Mouse (Mus musculus) naive thymus-derived CD4-positive, alpha-beta T cell, adult 2 months (primary cell): ENCODE results near the gene Spint1.

Experiments
- DNase-seq: peaks from one replicate; pipeline ENCODE4 v3.0.0-alpha.2; 2011; ENCODE audit warnings: low read depth

Gene Spint1

DNA sequence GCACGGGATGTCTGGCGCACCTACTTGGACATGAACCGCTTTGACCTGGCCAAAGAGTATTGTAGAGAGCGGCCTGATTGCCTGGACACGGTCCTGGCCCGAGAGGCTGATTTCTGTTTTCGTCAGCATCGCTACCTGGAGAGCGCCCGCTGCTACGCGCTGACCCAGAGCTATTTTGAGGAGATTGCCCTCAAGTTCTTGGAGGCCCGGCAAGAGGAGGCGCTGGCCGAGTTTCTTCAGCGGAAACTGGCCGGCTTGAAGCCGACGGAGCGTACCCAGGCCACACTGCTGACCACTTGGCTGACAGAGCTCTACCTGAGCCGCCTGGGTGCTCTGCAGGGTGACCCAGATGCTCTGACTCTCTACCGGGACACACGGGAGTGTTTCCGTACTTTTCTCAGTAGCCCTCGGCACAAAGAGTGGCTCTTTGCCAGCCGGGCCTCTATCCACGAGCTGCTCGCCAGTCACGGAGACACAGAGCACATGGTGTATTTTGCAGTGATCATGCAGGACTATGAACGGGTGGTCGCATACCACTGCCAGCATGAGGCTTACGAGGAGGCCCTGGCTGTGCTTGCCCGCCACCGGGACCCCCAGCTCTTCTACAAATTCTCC, 56.7 kb downstream of the Spint1 start:
- DNase-seq, result no peak

DNA sequence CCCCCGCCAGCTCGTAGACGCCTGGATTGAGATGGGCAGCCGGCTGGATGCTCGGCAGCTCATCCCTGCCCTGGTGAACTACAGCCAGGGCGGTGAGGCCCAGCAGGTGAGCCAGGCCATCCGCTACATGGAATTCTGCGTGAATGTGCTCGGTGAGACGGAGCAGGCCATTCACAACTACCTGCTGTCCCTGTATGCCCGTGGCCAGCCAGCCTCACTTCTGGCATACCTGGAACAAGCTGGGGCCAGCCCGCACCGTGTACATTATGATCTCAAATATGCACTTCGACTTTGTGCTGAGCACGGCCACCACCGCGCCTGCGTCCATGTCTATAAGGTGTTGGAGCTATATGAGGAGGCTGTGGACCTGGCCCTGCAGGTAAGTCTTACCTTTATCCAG, 57.2 kb downstream of the Spint1 start:
- no peak for DNase-seq

DNA sequence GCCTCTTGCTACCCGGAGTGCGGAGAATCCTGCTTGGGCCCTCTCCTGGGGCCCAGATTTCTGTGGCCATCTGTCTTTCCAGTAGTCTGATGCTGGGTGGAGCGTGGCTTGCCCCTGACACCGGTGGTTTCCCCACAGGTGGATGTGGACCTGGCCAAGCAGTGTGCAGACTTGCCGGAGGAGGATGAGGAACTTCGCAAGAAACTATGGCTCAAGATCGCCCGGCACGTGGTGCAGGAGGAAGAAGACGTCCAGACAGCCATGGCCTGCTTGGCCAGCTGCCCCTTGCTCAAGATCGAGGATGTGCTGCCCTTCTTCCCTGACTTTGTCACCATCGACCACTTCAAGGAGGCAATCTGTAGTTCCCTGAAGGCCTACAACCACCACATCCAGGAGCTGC, 59.6 kb downstream of the Spint1 start:
- DNase-seq, result no peak

DNA sequence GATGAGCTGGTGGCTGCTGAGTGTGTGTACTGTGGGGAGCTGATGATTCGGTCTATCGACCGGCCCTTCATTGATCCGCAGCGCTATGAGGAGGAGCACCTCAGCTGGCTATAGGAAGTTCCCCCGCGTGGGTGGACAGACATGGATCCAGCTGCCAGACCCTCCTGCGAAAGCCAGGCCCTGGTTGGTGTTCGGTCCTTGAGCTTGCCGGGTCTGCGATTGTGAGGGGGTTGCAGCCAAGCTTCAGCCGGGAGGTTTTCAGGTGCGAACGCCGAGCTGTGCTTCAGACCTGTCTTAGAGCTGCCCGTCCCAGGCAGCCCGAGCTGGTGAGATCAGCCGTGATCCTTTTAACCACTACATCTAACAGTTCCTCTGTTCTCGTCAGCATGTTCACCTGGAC, 60.3 kb downstream of the Spint1 start:
- no peak for DNase-seq

DNA sequence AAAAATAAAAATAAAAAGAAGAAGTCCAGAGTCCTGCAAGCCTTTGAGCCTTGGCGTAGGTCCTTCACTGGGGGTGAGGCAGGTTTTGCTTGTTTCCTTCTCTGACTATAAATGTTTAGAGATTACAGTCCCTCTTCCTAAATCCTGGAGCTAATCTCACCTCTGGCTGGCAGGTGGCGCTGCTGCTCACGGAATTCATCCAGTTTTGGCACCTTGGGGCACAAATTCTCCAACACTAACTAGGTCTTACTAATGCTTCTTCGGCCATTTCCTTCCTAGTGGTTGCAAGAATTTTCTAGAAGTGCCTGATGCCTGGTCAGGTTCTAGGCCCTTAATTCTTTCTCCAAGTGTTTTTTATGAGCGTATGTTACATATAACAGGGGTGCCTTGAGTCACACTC, 61.2 kb downstream of the Spint1 start:
- DNase-seq, result peak; percentile 73

DNA sequence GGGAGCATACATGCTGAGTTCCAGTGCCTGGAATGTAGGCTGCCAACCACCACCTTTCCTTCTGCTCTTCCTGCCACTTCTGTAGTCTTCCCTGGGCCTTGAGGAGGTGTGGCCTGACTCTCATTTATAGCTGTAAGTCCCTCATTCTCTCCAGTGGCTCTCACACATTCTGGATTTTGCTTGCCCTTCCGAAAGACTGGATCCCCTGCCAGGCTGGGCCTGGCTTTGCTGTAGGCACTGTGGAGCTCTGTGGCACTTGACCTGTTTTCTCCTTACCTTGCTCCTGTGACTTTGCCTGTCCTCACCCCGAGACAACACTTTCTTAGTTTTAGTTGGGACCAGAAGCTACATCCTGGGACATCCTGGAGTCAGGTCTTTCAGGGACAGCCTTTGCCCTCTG, 61.7 kb downstream of the Spint1 start:
- no peak for DNase-seq
